Mouse (Mus musculus): Measurements from ENCODE around the gene Gm10964.

Gm10964 gene

DNA sequence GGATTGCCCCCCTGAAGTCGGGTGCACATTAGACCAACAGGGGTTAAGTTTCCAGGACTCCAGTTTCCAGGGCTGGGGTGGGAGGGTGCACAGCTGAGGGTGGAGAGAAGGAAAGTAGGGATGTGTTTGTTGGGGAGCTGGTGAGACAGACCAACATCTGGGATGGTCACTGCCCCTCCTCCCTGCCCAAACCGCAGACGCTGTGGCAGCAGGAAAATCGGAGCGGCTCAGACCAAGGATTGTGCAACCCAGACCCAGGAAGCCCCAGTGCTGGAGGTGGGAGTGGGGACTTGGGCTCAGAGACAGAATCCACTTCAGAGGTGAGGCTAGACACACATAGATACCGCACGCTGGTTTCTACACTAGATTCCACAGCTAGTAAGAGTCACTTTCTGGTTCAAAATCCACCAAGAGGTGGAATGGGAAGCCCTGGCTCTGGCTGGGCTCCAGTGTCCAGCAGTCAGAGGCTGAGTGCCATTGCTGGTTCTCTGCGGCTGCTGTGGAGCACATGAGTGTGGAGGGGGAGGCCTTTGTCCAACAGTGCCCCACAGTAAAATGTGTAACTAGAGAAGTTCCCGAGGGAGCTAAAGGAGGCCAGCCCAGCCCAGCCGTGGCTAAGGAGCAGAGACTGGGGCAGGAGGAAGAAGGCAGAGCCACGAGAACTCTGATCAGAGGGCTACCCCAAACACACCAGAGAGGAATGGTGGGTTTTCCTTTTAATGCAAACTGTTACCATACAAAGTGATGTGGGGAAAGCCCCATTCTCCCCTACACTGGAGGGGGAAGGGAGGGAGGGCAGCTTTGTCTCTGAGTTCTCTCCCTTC, 4.3 kb upstream of the Gm10964 start:
- DNase-seq (ENCODE audit: low read depth), result no peak

DNA sequence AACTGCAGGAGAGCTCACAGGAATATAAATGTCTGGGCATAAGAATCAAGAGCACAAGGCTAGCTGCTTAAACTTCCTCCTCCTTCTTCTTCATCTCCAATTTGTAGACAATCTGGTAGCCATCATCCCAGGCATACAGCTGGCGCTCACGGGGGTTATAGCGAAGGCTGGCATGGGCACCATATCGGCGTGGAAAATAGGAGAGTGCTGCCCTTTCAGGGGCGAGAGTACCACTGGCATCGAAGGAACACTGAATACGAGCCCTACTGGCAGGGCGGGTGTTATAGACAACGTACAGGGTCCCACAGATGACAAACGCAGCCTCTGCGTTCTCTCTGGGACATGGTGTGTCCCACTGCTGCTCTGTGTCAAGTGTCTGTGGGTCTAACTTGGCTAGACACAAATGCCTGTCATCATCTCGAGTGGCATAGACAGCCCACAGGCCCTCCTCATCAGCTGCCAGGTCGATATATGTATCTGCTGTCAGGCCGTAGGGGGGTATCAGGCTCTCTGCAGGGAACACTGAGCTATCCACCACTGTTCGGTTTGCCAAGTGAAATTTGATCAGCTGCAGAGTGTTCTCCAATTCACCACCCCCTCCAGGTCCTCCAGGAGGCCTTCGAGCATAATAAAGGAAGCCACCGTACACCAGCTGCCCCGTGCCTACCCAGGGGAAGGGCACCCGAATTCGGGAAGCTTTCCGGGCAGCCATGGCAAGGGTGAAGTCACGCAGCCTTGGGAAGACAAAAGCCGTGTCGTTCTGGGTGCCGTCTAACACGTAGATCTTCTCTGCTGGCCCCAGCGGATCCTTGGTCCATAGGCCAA, 3.2 kb upstream of the Gm10964 start:
- no peak for DNase-seq (ENCODE audit: low read depth)

DNA sequence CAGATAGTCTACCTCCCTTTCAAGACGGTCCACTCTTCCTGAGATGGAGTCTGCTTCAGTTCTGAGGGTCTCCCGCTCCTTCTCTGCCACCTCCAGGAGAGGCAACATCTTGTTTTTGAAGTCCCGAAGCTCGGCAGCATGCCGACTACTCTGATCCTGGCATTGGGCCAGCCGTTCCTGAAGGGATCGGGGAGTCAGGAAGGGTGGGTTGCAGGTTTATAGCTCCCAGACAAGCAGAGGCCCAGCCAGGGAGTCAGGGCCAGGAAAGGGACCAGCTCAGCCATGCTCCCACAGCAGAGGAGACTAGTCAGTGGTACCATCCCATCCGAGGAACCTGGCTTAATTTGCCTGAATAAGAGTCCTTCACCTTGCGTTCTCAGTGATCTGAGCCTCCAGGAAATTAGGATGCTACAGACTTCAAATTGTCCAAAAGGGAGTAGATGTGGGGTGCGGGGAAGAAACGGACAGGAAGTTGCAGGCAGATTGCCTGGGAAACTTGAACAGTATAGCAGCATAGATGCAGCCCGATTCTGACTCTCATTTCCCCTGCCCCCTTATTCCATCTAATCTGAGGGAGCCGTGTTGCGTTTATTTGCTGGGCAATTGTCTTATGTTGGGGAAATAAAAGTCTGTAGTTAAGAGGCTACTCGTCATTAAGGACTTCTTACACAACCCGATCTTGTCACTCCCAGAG, 2.0 kb upstream of the Gm10964 start:
- no peak for DNase-seq (ENCODE audit: low read depth)

DNA sequence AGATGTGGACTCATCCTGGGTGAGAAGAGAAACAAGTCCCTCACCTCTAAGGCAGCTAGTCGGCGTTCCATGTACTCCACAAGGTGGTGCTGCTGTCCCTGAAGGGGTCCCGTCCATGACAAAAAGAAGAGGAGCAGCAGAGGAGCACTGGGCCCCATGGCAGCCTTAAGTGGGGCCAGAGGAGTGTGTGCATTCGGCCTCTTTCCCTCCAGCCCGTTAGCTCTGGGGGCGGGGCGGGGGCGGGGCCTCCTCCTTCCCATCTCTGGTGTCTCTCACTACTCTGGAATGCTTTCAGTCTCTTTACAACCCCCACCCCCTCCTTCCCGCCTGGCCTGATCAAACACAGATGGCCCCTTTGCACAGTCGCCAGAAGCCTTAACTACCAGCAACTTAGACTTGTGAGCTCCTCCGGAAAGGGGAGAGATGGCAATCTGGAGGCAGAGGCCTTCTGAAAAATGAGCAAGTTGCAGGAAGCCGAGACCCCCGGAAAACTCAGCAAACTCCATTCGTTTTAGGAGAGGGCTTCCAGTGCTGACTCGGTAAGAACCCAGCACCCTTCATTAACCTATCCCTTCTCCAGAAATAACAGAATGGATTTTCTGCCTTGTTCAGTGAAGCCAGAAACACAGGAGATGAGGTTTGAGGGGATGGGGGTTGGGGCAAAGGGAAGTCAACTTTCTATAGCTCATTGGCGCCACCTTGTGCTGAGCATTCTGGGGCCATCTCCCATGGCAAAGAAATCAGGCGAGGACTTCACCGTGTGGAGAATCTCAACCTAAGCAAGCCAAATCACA, 1.2 kb upstream of the Gm10964 start, which contains the start of gene Olfml3:
TSS of gene Olfml3 (minus strand) at position 224 of the 794 bp plus-strand sequence.
- peak; percentile 92 for DNase-seq (ENCODE audit: low read depth)

DNA sequence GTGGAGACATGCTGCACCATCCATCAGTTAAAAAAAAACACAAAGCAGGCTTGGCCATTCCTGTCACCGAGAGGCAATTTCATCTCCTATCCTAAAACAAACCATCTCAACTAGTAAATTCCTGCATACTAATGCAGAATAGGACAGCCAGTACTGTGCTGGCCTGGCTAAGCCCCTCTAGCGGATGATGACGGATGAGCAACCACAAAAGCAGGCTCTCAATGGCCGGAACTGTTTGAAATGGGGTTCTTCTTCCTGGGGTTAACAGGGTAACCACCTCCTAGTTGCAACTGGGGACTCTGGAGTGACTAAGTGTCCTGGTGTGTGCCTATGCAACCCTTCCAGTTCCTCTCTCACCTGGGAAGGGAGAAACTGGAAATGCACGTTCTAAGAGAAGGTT, 1.2 kb downstream of the Gm10964 start:
- DNase-seq (ENCODE audit: low read depth), result peak; percentile 33

DNA sequence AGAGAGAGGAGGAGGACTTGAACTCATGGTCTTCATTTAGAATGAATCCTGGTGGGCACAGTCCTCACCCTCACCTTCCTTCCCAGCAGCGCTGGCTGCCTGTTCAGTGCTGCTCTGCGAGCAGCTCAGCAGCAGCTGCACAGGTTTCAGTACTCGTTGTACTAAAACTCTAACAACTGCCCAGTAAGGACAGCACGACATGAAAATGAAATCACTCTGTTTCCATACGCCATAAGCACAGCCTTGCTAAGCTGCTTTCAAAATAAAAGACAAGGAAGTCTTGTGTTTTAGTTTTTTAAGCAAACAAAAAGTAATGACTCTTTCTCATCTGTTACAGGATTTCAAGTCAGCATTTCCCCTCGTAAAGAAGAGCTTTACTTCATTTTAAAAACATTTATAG, 4.0 kb downstream of the Gm10964 start:
- DNase-seq (ENCODE audit: low read depth), result no peak

DNA sequence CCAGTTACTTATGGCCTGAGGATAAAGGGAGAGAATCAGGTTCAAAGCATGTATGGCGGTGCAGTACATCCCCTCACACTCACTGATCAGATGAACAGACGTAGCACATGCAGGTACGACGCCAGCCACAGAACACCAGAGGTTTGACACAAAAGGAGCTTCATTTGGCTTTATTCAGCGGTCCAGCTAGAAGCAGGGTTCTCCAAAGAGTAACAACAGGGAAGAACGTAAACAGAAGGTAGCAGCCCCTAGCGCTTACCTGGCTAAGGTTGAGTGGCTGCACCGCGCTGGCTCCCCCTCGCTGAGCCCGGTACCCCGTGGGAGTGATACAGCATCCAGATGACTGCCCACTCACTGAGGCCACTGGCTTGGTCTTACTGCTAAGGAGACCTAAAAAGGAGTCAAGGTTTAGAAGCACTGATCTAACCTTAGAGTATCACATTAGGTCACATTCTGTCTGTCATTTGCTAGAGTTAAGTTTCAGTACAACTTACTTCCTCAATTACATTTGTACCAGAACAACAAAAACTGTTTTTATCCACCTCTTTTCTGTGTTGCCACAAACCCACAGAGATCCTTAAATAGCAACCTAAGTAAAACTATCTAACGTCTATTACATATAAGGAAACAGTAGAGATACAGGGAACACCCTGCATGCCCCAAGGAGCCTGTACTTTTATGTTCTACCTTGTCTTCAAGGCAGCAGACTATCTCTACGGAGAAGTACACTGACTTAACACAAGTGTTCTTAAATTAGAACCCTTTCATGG, 6.0 kb downstream of the Gm10964 start:
- DNase-seq (ENCODE audit: low read depth), result no peak

DNA sequence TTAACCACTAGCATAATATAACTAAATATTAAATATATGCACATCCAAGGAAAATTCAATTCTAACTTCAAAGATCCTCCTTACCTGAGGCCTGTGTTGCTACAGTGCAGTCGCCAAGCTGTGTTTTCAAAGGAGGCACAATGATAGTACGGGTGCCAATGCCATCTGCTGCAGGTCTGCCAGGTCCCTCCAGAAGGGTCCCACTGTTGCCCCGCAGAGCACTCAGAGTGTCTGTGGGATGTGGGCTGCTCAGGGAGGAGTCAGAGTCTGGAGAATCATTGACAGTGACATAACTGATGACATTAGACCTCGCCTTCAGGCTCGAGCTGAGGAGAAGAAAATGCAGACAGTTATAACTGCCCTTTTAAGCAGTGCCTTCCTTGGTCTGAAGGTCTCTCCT, 7.5 kb downstream of the Gm10964 start:
- no peak for DNase-seq (ENCODE audit: low read depth)

DNA sequence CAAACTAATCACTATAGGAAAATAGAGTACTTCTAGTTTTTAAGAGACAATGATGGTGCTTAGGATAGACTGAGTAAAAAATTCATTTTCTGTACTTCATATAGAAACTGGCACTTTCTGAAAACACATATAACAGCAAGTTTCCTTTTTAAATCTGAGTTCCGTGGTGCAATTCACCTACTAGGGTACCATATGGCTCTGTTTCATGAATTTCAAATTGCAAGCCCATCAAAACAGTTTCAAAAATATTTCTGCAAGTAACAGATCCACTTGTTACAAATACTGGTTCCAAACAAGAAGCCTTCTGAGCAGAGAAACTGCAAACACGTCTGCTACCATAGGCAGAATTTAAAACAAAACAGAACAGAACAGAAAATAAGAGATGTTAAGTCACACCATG, 12.4 kb downstream of the Gm10964 start:
- DNase-seq (ENCODE audit: low read depth), result no peak

DNA sequence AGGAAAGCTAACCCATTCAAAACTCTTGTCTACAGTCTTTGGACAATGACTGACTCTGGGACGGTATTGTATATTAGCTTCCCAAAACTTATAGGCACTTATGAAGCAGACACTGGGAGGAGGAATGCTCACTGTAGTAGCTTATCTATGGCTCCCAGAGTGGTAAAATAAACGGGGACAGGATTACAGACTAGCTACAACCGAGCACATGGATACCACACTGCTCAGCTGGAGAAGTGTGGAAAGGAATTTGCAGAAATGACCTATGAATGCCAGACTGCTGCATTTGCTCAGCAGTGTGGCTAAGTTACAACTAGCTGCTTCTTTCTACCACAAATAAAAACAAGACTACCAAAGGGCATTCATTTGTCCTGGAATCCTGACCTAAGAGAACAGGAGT, 16.2 kb downstream of the Gm10964 start:
- DNase-seq (ENCODE audit: low read depth), result no peak

DNA sequence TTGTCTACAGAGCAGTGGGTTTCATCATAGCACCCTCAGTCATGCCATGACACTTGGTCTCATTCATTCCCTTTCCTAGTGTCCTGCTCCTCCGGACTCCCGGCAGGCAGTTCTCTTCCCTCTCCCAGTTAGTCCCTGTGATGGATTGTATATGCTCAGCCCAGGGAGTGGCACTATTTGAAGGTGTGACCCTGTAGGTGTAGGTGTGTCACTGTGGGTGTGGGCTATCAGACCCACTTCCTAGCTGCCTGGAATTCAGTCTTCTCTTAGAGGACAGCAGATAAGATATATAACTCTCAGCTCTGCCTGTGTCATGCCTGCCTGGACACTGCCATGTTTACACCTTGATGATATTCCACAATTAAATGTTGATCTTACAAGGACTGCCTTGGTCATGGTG, 17.8 kb downstream of the Gm10964 start:
- no peak for DNase-seq (ENCODE audit: low read depth)

DNA sequence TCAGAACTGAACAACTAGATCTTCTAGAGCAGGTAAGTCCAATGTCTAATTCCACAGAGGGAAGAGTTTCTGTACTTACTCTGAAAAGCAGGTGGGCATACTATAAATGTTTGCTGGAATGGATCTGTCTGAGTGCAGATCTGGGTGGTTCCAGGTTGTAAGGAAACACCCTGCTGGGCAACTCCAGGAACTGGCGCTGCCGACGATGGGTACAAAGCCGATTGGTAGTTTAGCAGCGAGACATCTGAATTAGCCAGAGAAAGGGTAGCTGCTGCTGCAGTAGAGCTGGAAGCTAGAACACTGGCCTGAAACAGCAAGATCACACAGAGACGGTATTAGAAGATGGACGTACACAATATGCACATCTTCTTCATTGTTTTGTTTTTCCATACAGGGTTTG, 19.3 kb downstream of the Gm10964 start:
- DNase-seq (ENCODE audit: low read depth), result no peak

DNA sequence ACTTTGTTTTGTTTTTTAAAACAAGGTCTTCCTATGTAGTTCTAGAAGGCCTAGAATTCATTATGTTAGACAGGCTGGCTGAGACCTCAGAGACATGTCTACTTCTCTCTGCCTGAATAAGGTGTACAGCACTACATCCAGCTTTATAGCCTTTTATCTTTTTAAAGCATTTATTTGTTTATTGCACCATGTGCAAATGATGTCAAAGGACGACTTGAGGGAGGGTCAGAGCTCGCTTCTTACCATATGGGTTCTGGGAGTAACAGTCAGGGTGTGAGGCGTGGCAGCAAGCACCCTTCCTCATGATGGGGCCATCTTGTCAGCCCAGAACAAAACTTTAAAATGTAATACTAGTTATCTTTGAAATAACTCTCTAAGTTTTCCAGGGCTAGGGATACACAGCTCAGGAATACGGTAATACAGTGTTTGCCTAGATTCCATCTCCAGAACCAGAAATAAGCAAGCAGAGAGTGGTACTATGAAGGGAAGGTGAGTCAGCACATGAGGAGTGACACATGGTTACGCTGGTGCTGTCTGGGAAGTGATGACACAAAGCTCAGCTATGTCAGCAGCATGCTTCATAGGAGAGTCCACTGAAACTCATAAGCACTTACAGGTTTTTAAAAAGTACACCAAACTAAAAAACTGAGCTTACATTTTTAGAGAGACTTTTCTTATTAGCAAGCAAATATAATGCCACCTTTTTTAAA, 20.2 kb downstream of the Gm10964 start:
- no peak for DNase-seq (ENCODE audit: low read depth)

DNA sequence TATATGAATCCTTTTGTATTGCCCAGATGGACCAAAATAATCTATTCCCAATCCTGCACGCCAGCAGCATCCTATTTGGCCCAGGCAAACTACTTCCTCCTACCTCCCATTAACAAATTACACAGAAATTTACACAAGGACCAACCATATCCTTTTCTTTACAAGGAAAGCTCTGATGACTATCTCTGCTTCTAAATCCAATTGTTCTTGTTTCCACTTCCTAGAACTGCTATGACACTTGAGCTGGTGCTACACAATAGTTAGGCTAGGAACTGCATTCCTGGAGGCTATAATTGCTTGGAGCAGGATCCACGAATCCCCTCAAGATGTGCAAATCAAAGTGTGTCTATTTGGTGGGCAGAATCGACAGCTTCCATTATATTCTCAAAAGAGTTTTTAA, 27.6 kb downstream of the Gm10964 start:
- DNase-seq (ENCODE audit: low read depth), result no peak

DNA sequence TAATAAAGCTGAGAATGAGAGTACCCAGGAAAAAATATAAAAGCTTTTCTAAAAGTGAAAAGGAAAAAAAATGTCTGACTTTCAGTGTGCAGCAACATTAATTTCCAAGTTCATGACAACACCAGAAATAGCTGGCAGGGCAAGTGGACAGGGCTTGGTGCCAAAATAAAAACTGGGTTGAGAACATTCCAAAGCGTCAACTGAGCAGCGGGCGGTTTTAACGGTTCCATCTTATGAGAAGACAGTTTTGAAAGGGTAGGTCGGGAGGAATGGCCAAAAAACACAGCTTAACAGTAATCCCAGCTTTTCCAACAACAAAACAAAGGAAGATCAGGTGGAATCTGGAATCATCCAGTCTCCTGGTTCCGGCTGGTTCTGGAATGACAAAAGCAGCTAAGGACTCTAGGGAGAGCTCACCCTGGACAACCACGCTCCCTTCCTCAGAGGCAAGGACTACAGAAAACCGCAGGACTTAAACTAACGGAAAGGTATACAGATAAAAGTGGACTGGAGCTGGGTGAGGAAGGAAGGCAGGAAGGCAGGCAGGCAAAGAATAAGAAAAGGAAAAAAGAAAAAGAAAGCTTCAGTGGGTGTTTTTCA, 32.5 kb downstream of the Gm10964 start:
- no peak for DNase-seq (ENCODE audit: low read depth)

DNA sequence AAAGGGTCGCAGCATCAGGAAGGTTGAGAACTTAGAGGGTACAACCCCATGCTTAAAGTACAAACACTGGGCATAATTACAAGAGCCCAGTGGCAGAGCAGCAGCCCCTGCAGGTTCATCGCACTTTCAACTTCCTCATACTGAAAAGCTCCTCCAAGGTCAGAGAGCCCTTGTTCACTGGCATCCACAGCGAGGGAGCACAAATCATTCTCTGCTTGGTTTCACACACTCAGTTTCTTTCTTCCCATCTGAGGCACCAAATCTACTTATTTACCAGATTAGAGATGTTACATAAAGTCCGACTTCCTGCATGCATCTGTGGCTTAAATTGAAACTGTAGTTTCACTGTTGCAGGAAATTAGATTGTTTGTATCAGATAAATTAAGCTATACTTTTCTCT, 33.7 kb downstream of the Gm10964 start:
- peak; percentile 62 for DNase-seq (ENCODE audit: low read depth)

DNA sequence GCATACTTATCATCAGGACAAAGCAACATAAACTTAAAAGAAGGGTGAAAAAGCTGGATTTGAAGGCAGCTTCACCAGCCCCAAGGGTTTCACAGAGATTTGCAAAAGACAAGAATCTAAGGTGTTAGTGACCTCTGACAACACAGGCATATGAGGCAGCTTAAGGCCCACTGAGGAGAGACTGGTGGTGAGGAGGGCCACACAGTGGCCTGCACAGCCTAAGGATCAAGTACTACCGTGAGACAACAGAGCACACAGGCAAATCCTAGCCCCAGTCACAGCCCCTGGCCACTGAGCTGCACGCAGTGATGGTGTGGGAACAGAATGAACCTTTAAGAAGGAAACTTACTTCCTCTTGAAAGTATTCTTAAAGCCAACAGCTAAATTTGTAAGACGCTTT, 34.3 kb downstream of the Gm10964 start:
- peak; percentile 47 for DNase-seq (ENCODE audit: low read depth)

DNA sequence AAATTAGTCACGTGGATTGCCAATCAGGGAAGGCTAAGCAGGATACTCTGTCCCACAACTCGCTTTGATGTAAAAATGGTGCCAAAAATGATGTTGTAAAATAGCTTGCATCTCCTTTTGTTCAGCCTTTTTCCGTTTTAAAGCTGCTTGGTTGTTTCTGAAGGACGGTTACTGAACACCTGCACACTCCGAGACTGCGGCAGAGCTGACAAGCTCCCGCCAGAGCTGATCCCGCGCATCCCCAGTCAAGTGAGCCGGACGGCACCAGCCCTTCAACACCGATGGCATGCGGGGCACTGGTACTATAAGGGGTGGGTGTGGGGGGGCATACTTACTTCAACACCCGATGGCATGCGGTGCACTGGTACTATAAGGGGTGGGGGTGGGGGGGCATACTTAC, 34.8 kb downstream of the Gm10964 start:
- peak; percentile 65 for DNase-seq (ENCODE audit: low read depth)

DNA sequence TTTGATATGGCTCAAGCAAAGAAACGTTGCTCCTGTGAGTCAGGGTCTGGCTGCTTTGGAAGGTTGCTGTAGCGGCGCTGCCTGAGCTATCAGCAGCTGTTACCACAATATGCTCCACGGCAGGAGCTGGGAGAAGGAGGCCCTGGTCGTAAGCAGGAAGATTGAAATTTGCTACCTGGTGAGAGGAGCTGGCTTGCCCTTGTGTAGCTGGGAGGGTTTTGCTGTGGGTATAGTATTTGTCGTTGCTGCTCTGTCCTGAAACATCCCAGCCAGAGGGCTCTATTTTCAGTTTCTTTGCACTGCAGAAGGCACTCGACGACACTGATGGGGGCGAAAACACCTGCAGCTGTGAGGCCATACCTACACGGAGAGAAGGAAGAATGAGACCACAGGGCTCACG, 38.8 kb downstream of the Gm10964 start:
- DNase-seq (ENCODE audit: low read depth), result peak; percentile 40

DNA sequence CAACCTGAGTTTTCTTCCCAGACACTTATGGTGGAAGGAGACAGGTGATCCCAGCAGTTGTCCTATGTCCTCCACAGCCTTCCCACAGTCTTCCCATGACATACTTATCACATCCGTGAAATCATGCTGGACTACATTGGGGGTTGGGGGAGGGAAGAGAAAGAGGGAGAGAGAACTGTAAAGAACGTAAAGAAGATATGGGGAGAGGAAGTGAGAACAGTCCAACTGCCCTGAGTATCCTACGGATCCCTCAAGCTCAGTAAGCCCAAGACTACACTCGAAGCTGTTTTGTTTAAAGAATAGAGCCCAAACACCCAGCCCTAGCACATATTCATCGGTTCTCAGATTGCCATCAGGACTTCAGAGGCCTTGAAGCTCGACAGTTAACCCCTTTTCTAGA, 39.5 kb downstream of the Gm10964 start:
- no peak for DNase-seq (ENCODE audit: low read depth)

Measured in naive thymus-derived CD4-positive, alpha-beta T cell, adult 2 months (primary cell).